In the genomic region with DNA sequence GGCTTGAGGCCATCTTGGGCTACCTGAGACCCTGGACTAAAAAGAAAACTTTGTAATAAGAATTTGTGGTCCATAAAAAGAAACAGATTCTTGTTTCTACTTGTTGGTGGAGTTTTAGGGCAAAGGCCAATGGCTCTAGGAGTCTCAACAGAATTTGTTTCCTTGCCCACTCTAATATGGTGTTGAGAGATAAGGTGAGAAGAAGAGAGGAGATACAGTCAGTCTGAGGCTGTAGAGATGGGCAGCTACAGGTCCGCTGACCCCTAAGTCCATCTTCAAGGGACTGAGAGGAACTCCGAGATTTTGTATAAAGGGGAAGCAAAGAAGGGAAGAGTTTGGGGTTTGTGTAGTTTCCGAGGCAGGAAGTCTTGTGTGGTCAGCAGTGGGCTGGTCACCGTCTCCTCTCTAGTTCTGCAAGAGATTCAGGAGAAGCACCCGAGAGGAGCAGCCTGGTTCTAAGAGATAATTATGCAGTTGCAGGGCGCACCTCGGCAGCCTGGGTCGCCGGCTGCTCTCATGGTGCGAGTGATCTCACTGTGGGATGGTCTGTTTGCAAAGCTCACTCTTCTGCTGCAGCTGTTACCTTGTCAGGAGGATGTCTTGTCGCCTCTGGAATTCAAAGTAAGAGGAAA, we compare ENCODE assay signal across 13 mouse cellular contexts. TPM values are rescaled to one million over a fixed set of nuclear protein-coding genes. Genes with fewer than 3 reads are reported as not detected.
A peak's percentile ranks its signal among the peaks of the same experiment; 100 is the strongest.
DNase-seq lines count a peak whose midpoint lies in the region; ATAC-seq lines count a peak whose summit lies in the region.
"Had no signal": no experiment of that assay in that cellular context is flagged by ENCODE, and none has a peak within 500 bp of the region (broad histone marks: within the 10 kb centered on the region; RNA-seq: fewer than 3 reads in every experiment).

No protein-coding gene starts in this region.

- 6% methylated on average over 11 of the region's 11 CpGs for WGBS in liver, embryonic 15.5 days (ENCODE audit: insufficient replicate concordance)
- 79% methylated on average over 11 of the region's 11 CpGs for WGBS in hindbrain, embryonic 13.5 days
- 47% methylated on average over 11 of the region's 11 CpGs for WGBS in limb, embryonic 10.5 days

- no peak overlapping the region for H3K9ac ChIP-seq in liver, embryonic 15.5 days
- H3K9ac ChIP-seq in hindbrain, embryonic 13.5 days = no peak overlapping the region
- H3K9ac ChIP-seq: kidney, embryonic 15.5 days; lung, embryonic 14.5 days had no signal

- peak overlapping the region; percentile 63 for H3K27ac ChIP-seq in liver, embryonic 15.5 days (replicated peaks)
- H3K27ac ChIP-seq in hindbrain, embryonic 13.5 days = no peak overlapping the region
- H3K27ac ChIP-seq in limb, embryonic 10.5 days = no peak overlapping the region
- H3K27ac ChIP-seq: kidney, embryonic 15.5 days had no signal

- H3K9me3 ChIP-seq in erythroblast, embryonic 14.5 days (ENCODE audit: control insufficient read depth, low read length) = no peaks in the 10 kb centered on the region
- no peaks in the 10 kb centered on the region for H3K9me3 ChIP-seq in liver, embryonic 15.5 days (replicated peaks)
- no peaks in the 10 kb centered on the region for H3K9me3 ChIP-seq in hindbrain, embryonic 13.5 days
- H3K9me3 ChIP-seq in limb, embryonic 10.5 days (replicated peaks) = no peaks in the 10 kb centered on the region
- H3K9me3 ChIP-seq: kidney, embryonic 15.5 days had no signal

- no peaks in the 10 kb centered on the region; the same call in 1 of the 2 replicates for H3K27me3 ChIP-seq in erythroblast, embryonic 14.5 days (ENCODE audit: control insufficient read depth)
- no peaks in the 10 kb centered on the region for H3K27me3 ChIP-seq in liver, embryonic 15.5 days
- H3K27me3 ChIP-seq in hindbrain, embryonic 13.5 days = no peaks in the 10 kb centered on the region
- H3K27me3 ChIP-seq in limb, embryonic 10.5 days (ENCODE audit: low read depth, poor library complexity, severe bottlenecking) = no peaks in the 10 kb centered on the region
- H3K27me3 ChIP-seq: CH12.LX; kidney, embryonic 15.5 days had no signal

- DNase-seq in testis, postnatal 10 days (ENCODE audit: low spot score) = peak; percentile 33
- DNase-seq in testis, postnatal 14 days (ENCODE audit: low spot score) = no peak
- no peak for DNase-seq in embryo, embryonic 10.5 days (ENCODE audit: low spot score)
- DNase-seq in limb, embryonic 10.5 days (ENCODE audit: low spot score) = no peak
- DNase-seq: cerebellum, adult 9-10 months; heart, postnatal 14 days; lung, embryonic 14.5 days had no signal

- peak overlapping the region; percentile 51 for H3K4me2 ChIP-seq in liver, embryonic 15.5 days
- H3K4me2 ChIP-seq in hindbrain, embryonic 13.5 days = no peak overlapping the region
- H3K4me2 ChIP-seq: kidney, embryonic 15.5 days; lung, embryonic 14.5 days had no signal

- H3K4me3 ChIP-seq in erythroblast, embryonic 14.5 days (replicated peaks) = peak overlapping the region; percentile 40
- H3K4me3 ChIP-seq in liver, embryonic 15.5 days (replicated peaks) = peak overlapping the region; percentile 16
- no peak overlapping the region for H3K4me3 ChIP-seq in hindbrain, embryonic 13.5 days
- no peak overlapping the region for H3K4me3 ChIP-seq in limb, embryonic 10.5 days
- H3K4me3 ChIP-seq: kidney, embryonic 15.5 days had no signal

- peaks cover 34% of the 10 kb centered on the region for H3K4me1 ChIP-seq in erythroblast, embryonic 14.5 days (ENCODE audit: control insufficient read depth)
- H3K4me1 ChIP-seq in liver, embryonic 15.5 days (replicated peaks) = peaks cover 33% of the 10 kb centered on the region
- no peaks in the 10 kb centered on the region for H3K4me1 ChIP-seq in hindbrain, embryonic 13.5 days (replicated peaks)
- 0 out of 2 replicates have a peak, but pooled peaks cover 7% of the 10 kb centered on the region for H3K4me1 ChIP-seq in limb, embryonic 10.5 days
- H3K4me1 ChIP-seq: kidney, embryonic 15.5 days had no signal

- no peaks in the 10 kb centered on the region for H3K36me3 ChIP-seq in erythroblast, embryonic 14.5 days (ENCODE audit: control insufficient read depth)
- no peaks in the 10 kb centered on the region for H3K36me3 ChIP-seq in liver, embryonic 15.5 days (replicated peaks)
- peaks cover 22% of the 10 kb centered on the region for H3K36me3 ChIP-seq in hindbrain, embryonic 13.5 days
- no peaks in the 10 kb centered on the region for H3K36me3 ChIP-seq in limb, embryonic 10.5 days
- H3K36me3 ChIP-seq: kidney, embryonic 15.5 days had no signal

- ATAC-seq in liver, embryonic 15.5 days (ENCODE audit: insufficient read depth) = peak; percentile 90
- no peak for ATAC-seq in hindbrain, embryonic 13.5 days (ENCODE audit: low FRiP score)
- ATAC-seq: midbrain, embryonic 16.5 days had no signal

RNA-seq across cellular contexts. Expression of a gene that starts 21.3 kb away (rescaled TPM):
- polyA plus RNA-seq in erythroblast, embryonic 14.5 days (2012) = 2.0 and 2.6 TPM in 2 replicates
- 23.1 and 23.6 TPM in 2 replicates for polyA plus RNA-seq in liver, embryonic 15.5 days (2015; fragmentation: Nextera tagmentation; extraction: Ambion mirVana)
- polyA plus RNA-seq in hindbrain, embryonic 13.5 days (2015; fragmentation: Nextera tagmentation; extraction: Ambion mirVana) = 64.6 and 66.2 TPM in 2 replicates
- 36.1 and 44.4 TPM in 2 replicates for polyA plus RNA-seq in limb, embryonic 10.5 days (2016; fragmentation: Nextera tagmentation; extraction: Ambion mirVana)

RNA-seq across cellular contexts. Expression of a gene that starts 25.5 kb away (rescaled TPM):
- polyA plus RNA-seq in erythroblast, embryonic 14.5 days (2012) = 0.04 and 0.05 TPM in 2 replicates
- 3.9 and 4.5 TPM in 2 replicates for polyA plus RNA-seq in liver, embryonic 15.5 days (2015; fragmentation: Nextera tagmentation; extraction: Ambion mirVana)
- polyA plus RNA-seq in hindbrain, embryonic 13.5 days (2015; fragmentation: Nextera tagmentation; extraction: Ambion mirVana) = 26.3 and 34.2 TPM in 2 replicates
- 12.5 and 14.6 TPM in 2 replicates for polyA plus RNA-seq in limb, embryonic 10.5 days (2016; fragmentation: Nextera tagmentation; extraction: Ambion mirVana)

RNA-seq across cellular contexts. Expression of a gene that starts 31.3 kb away (rescaled TPM):
- not detected in 2 replicates for polyA plus RNA-seq in erythroblast, embryonic 14.5 days (2012)
- polyA plus RNA-seq in liver, embryonic 15.5 days (2015; fragmentation: Nextera tagmentation; extraction: Ambion mirVana) = 0.07 TPM in 1 of 2 replicates, not detected in the other
- not detected in 2 replicates for polyA plus RNA-seq in hindbrain, embryonic 13.5 days (2015; fragmentation: Nextera tagmentation; extraction: Ambion mirVana)
- polyA plus RNA-seq in limb, embryonic 10.5 days (2016; fragmentation: Nextera tagmentation; extraction: Ambion mirVana) = not detected in 2 replicates
- polyA plus RNA-seq: lung, embryonic 14.5 days; midbrain, embryonic 16.5 days had no signal

RNA-seq across cellular contexts. Expression of a gene that starts 42.4 kb away (rescaled TPM):
- polyA plus RNA-seq in erythroblast, embryonic 14.5 days (2012) = 0.74 and 1.6 TPM in 2 replicates
- 8.6 and 9.8 TPM in 2 replicates for polyA plus RNA-seq in liver, embryonic 15.5 days (2015; fragmentation: Nextera tagmentation; extraction: Ambion mirVana)
- 12.9 and 15.2 TPM in 2 replicates for polyA plus RNA-seq in hindbrain, embryonic 13.5 days (2015; fragmentation: Nextera tagmentation; extraction: Ambion mirVana)
- polyA plus RNA-seq in limb, embryonic 10.5 days (2016; fragmentation: Nextera tagmentation; extraction: Ambion mirVana) = 7.5 and 9.4 TPM in 2 replicates

RNA-seq across cellular contexts. Expression of a gene that starts 56.8 kb away (rescaled TPM):
- 0.22 and 0.27 TPM in 2 replicates for polyA plus RNA-seq in erythroblast, embryonic 14.5 days (2012)
- 9.2 and 12.6 TPM in 2 replicates for polyA plus RNA-seq in liver, embryonic 15.5 days (2015; fragmentation: Nextera tagmentation; extraction: Ambion mirVana)
- polyA plus RNA-seq in hindbrain, embryonic 13.5 days (2015; fragmentation: Nextera tagmentation; extraction: Ambion mirVana) = 27.8 and 32.4 TPM in 2 replicates
- 35.3 and 36.8 TPM in 2 replicates for polyA plus RNA-seq in limb, embryonic 10.5 days (2016; fragmentation: Nextera tagmentation; extraction: Ambion mirVana)

Comparison
In these comparisons a context has a peak if more than half of its experiments do, and no peak if none do; other contexts are left out.
1. H3K4me3 ChIP-seq: peak in erythroblast, embryonic 14.5 days (single experiment) and liver, embryonic 15.5 days (single experiment); none in hindbrain, embryonic 13.5 days (single experiment) and limb, embryonic 10.5 days (single experiment).